Mouse (Mus musculus) ovary, postnatal 14 days (tissue): ENCODE data around the gene Fmn2.

ENCODE experiments used
- DNase-seq: peaks from one replicate; pipeline ENCODE4 v3.0.0; 2022; ENCODE audit warnings: low spot score

The Fmn2 gene

GRCm38 (mm10) chr1:174781037-174781436 lies 279.4 kb downstream of the Fmn2 start:
- no peak for DNase-seq

- DNase-seq = no peak
These were observed 287.0 kb downstream of the Fmn2 start for GRCm38 (mm10) chr1:174788617-174789016.

- no peak for DNase-seq
These were observed 310.2 kb downstream of the Fmn2 start for GRCm38 (mm10) chr1:174811846-174812245.

- no peak for DNase-seq
These were observed 324.9 kb downstream of the Fmn2 start for GRCm38 (mm10) chr1:174826562-174826961.

- no peak for DNase-seq
These were observed 335.2 kb downstream of the Fmn2 start for GRCm38 (mm10) chr1:174836861-174837260.

- DNase-seq = no peak
These were observed 343.2 kb downstream of the Fmn2 start for GRCm38 (mm10) chr1:174844786-174845185.

GRCm38 (mm10) chr1:174856188-174856587 lies 354.6 kb downstream of the Fmn2 start:
- no peak for DNase-seq

- no peak for DNase-seq
These were observed 358.9 kb downstream of the Fmn2 start for GRCm38 (mm10) chr1:174860407-174861118.
